Mouse (Mus musculus) thymus, adult 2 months (tissue): ENCODE results near the gene Actn1. TPM values are rescaled to one million over a fixed set of nuclear protein-coding genes. Genes with fewer than 3 reads are reported as not detected.

Experiments
- DNase-seq: peaks from one replicate; pipeline ENCODE4 v3.0.0; 2021
- H3K27ac ChIP-seq: fragments of 200-500 bp; 2 replicates; pipeline ENCODE4 v1.5.1; 2012; ENCODE audit warnings: low read length, control low read depth; ENCODE audit not compliant: control insufficient read depth, insufficient read depth
- H3K27me3 ChIP-seq: fragments of 200-500 bp; 2 replicates; pipeline ENCODE4 v1.6.1; 2012; ENCODE audit warnings: mild to moderate bottlenecking, low read length, moderate library complexity, mixed read lengths; ENCODE audit not compliant: control insufficient read depth, insufficient read depth
- H3K36me3 ChIP-seq: fragments of 200-500 bp; 2 replicates; pipeline ENCODE4 v1.6.1; 2012; ENCODE audit warnings: mild to moderate bottlenecking, low read length, moderate library complexity; ENCODE audit not compliant: control insufficient read depth, insufficient read depth
- H3K4me1 ChIP-seq: fragments of 200-500 bp; replicated peaks from 2 replicates; pipeline ENCODE4 v1.6.1; 2012; ENCODE audit warnings: low read length; ENCODE audit not compliant: control insufficient read depth, insufficient read depth
- H3K4me3 ChIP-seq: fragments of 200-500 bp; 2 replicates; pipeline ENCODE4 v1.5.1; 2012; ENCODE audit warnings: mild to moderate bottlenecking, low read length, control low read depth, moderate library complexity; ENCODE audit not compliant: control insufficient read depth, insufficient read depth
- CTCF ChIP-seq: fragments of 200-500 bp; IDR thresholded peaks from 2 replicates; pipeline ENCODE4 v1.5.1; 2012; ENCODE audit warnings: mild to moderate bottlenecking, control low read depth, low read length, moderate library complexity, borderline replicate concordance; ENCODE audit not compliant: control insufficient read depth, poor library complexity, insufficient read depth; ENCODE audit errors: extremely low read depth
- POLR2A ChIP-seq: fragments of 200-500 bp; IDR thresholded peaks from 2 replicates; pipeline ENCODE4 v1.6.1; 2012; ENCODE audit warnings: mild to moderate bottlenecking, low read length, control low read depth, moderate library complexity; ENCODE audit not compliant: control insufficient read depth, poor library complexity, insufficient read depth; ENCODE audit errors: extremely low read depth
- WGBS: fragments of 180-500 bp; shearing (Covaris S2); methylation state at CpG from one replicate; pipeline ENCODE4 v1.1.7; 2018; 5-methylcytosine and 5-hydroxymethylcytosine counted together
- polyA plus RNA-seq: library from polyadenylated mRNA; depleted of rRNA; stranded (reverse); fragments of >200 nt; gene quantifications from 2 replicates; pipeline ENCODE4 v1.2.3, GENCODE M21; 2012

Actn1 gene
- polyA plus RNA-seq, 1 experiment = 153 TPM

GRCm38 (mm10) chr12:80198487-80198886, 61.7 kb downstream of the Actn1 start:
- peaks cover 3% of the 10 kb centered on the region; the same call in 1 of the 2 replicates for H3K4me1 ChIP-seq

GRCm38 (mm10) chr12:80197343-80197742, 62.8 kb downstream of the Actn1 start:
- peak; percentile 53 for DNase-seq
- no peak overlapping the region for H3K4me3 ChIP-seq
- H3K4me1 ChIP-seq = peaks cover 3% of the 10 kb centered on the region; the same call in 1 of the 2 replicates
- 75% methylated on average over 10 of the region's 10 CpGs for WGBS
- no peak overlapping the region for H3K27ac ChIP-seq
- peaks cover 24% of the 10 kb centered on the region for H3K36me3 ChIP-seq
- no peaks in the 10 kb centered on the region for H3K27me3 ChIP-seq
- TF ChIP-seq POLR2A = no peak
- TF ChIP-seq CTCF = peak; percentile 62; the same call in 1 of the 2 replicates

More at GRCm38 (mm10) chr12:80198487-80198886, 61.7 kb downstream of the Actn1 start:
- Histone ChIP-seq H3K27ac (no peak overlapping the region), H3K27me3 (no peaks in the 10 kb centered on the region), H3K36me3 (peaks cover 13% of the 10 kb centered on the region), H3K4me3 (no peak overlapping the region)
- 14% methylated on average over 3 of the region's 3 CpGs for WGBS
- TF ChIP-seq CTCF = no peak
- no peak for TF ChIP-seq POLR2A
- peak; percentile 81 for DNase-seq

GRCm38 (mm10) chr12:80191806-80192205, 68.4 kb downstream of the Actn1 start:
- H3K4me1 ChIP-seq = no peaks in the 10 kb centered on the region
- no peak for DNase-seq
- TF ChIP-seq CTCF (no peak), POLR2A (no peak)
- no peak overlapping the region for H3K4me3 ChIP-seq
- no peak overlapping the region for H3K27ac ChIP-seq
- 74% methylated on average over 5 of the region's 5 CpGs for WGBS
- H3K36me3 ChIP-seq = peaks cover 37% of the 10 kb centered on the region
- H3K27me3 ChIP-seq = no peaks in the 10 kb centered on the region

GRCm38 (mm10) chr12:80191371-80191770, 68.8 kb downstream of the Actn1 start:
- DNase-seq = no peak
- WGBS = 94% methylated on average over 6 of the region's 6 CpGs
- TF ChIP-seq CTCF (no peak), POLR2A (no peak)
- no peaks in the 10 kb centered on the region for H3K27me3 ChIP-seq
- no peaks in the 10 kb centered on the region for H3K4me1 ChIP-seq
- H3K4me3 ChIP-seq = no peak overlapping the region
- H3K36me3 ChIP-seq = peaks cover 41% of the 10 kb centered on the region
- no peak overlapping the region for H3K27ac ChIP-seq

- TF ChIP-seq POLR2A (no peak), CTCF (no peak)
- no peak overlapping the region for H3K27ac ChIP-seq
- WGBS = 97% methylated on average over 10 of the region's 10 CpGs
- DNase-seq = no peak
- H3K4me3 ChIP-seq = no peak overlapping the region
- H3K4me1 ChIP-seq = no peaks in the 10 kb centered on the region
- peaks cover 45% of the 10 kb centered on the region for H3K36me3 ChIP-seq
- H3K27me3 ChIP-seq = no peaks in the 10 kb centered on the region
Measured at GRCm38 (mm10) chr12:80190915-80191314, 69.3 kb downstream of the Actn1 start.

GRCm38 (mm10) chr12:80184041-80184440, 76.1 kb downstream of the Actn1 start:
- H3K27me3 ChIP-seq = no peaks in the 10 kb centered on the region
- no peak overlapping the region for H3K4me3 ChIP-seq
- H3K36me3 ChIP-seq = peaks cover 65% of the 10 kb centered on the region
- no peak for DNase-seq
- TF ChIP-seq CTCF (no peak), POLR2A (no peak)
- no peaks in the 10 kb centered on the region for H3K4me1 ChIP-seq
- no peak overlapping the region for H3K27ac ChIP-seq
- WGBS = over 99% methylated on average over 5 of the region's 5 CpGs

GRCm38 (mm10) chr12:80181831-80182230, 78.3 kb downstream of the Actn1 start:
- WGBS = 93% methylated on average over 2 of the region's 2 CpGs
- H3K27me3 ChIP-seq = no peaks in the 10 kb centered on the region
- DNase-seq = no peak
- no peak overlapping the region for H3K4me3 ChIP-seq
- no peaks in the 10 kb centered on the region for H3K4me1 ChIP-seq
- H3K27ac ChIP-seq = no peak overlapping the region
- peaks cover 76% of the 10 kb centered on the region for H3K36me3 ChIP-seq
- no peak for TF ChIP-seq POLR2A
- no peak for TF ChIP-seq CTCF
